Mouse (Mus musculus) CD4-positive, CD25-positive, alpha-beta regulatory T cell, adult 2 months (primary cell): ENCODE measurements around the gene Nav2.

ENCODE experiments used
- DNase-seq: peaks from one replicate; pipeline ENCODE4 v3.0.0-alpha.2; 2012; ENCODE audit warnings: low read depth, low spot score

The Nav2 gene

DNA sequence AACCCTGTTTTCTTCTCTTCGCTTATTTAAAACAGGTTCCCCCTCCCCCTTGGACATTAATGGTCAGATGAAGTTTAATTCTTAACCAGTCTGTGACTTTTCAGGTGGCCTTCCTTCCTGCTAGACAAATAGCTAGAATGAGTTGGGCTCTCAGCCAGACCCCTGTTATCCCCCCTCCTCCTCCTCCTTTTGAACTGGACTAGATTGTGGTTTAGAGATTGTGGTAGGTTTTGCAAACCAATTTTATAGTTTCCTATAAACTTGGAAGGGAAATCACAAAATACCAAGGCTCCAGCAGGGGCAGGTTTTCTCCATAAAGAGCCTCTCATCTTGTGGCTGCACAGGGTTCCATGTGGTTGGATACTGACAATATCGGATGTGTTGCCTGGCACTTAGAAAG, 606.5 kb downstream of the Nav2 start:
- DNase-seq = no peak

DNA sequence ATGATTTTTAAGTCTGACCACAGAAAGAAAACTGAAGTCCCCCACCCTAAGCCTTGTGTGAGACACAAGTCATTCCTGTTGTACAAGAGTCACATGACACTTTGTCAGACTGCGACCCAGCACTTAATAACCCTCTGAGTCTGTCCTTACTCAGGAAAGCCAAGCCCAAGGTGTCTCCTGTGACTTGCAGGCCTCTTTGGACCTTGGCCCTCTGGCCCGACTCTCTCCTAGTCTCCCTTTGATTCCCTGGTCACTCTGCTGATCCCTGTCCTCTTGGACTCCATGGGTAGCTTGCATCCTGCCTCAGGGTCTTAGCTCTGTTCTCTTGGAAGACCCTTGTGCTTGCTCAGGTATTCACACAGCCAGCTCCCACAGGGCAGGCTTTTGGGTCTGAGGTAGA, 612.0 kb downstream of the Nav2 start:
- no peak for DNase-seq

DNA sequence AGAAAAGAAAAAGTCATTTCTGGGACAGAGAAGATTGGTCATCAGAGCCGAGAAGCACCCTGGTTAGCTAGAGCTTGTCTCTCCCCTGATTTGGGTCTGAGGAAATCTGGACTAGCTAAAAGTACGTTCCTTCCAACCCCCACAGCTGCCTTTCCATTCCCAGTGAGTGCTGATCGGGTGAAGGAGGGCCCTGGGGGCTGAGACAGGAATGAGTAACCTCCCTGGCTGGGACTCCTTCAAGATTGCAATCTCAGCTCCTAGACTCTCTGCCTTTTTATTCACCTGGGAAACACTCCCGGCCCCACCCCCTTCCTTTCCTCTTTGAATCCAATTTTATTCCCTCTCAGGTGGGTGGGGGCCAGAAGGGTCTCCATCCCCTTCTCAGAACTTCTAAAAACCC, 612.8 kb downstream of the Nav2 start:
- no peak for DNase-seq

DNA sequence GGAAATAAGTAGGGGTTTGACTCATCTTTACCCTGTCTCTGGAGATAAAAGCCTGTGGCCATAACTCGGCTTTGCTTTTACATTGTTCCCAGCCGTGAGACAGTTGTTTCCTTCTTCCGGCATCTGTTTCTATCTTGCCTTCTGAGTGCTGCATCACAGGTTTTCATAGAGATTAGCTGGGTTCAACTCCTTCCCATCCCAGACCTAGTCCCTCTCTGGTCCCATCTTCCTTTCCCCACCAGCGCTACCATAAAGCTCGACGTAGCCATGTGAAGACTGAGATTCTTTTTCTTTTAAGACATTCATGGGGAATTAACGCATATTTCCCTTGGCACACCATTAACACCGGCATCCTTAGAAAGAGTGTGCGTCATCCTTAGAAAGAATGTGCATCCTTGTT, 613.5 kb downstream of the Nav2 start:
- no peak for DNase-seq

GRCm38 (mm10) chr7:49522411-49523114, 614.0 kb downstream of the Nav2 start:
- DNase-seq = no peak

DNA sequence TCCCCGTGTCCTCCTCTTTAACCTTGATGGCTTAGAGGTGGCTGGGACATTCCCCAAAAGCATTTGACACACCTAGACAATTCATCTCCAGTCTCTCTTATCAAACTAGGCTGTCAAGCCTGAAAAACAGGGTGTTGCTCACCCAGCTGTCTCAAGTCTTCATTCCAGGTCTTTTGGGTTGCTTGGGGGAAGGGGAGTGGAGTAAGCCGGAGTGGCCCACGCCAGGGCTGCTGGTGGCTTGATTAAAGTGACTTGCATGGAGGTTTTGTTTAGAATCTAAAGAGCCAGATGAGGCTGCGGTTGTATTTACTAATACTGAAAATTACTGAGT, 614.6 kb downstream of the Nav2 start:
- DNase-seq = no peak

DNA sequence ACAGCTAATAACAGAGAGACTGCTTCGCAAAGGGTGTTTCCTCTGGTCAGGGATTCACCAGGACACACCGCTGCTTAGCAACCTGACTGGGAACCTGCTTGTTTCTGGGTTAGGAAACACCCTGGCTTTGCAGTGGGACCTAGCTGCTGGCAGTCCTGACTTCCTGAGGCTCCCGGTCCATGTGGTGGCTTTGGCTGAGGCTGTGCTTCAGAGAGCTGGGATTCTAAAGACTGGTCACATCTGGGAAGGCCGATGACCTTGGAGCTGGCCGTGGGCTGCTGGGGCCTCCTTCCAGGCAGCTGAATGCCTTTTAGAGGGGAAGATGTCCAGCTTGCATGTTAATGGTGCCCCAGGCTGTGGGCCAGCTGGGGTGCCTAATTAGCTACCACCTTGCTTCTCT, 615.2 kb downstream of the Nav2 start:
- no peak for DNase-seq

DNA sequence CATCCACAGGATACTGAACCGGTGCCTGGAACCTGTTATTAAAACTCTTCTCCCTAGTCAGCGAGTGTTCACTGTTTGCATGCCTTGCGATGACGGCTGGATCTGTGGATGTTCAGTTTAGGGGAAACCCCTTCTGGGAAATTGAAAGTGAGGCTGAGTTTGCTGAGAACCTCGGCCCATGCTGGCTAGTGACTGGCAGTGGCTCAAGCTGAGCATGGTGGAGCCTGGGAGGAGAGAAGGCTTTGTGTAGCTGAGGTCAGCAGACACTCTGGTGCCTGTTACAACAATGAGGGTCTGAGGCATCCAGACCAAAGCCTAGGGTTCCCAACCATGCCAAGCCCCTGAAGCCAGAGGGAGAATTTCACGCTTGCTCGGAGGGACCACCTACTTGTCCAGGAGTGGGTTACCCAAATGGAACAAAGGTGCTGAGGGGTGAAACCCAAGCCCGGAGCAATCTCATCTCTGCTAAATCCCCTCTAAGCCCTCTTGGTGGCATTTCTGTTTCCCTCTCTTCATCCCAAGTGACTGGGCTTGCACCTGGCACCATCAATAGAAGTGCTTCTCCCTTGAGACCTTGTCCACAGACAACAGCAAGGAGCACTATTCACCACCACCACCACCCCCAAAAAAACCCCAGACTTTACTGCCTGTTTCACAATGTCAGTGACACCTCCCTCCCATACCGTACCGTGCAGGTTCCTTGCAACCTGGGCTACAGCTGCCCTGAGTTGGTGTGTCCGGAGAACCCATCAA, 617.0 kb downstream of the Nav2 start:
- DNase-seq = no peak

DNA sequence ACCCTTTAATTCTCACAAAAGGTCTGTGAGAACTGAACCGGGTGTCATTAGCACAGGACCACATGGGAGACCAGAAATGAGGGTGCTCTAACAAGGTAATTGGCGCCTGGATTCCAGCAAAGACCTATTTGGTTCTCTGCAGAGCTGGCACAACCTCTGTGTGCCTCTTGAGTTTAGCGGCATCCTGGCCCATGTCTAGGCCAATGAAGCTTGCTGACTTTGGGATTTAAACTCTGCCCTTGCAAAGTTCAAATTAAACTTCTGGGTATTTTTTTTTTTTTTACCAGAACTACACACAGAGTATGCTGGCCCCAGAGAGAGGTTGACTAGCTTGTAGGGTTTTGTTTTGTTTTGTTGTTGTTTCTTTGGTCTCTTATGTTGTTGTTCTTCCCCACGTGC, 617.6 kb downstream of the Nav2 start:
- DNase-seq = no peak

DNA sequence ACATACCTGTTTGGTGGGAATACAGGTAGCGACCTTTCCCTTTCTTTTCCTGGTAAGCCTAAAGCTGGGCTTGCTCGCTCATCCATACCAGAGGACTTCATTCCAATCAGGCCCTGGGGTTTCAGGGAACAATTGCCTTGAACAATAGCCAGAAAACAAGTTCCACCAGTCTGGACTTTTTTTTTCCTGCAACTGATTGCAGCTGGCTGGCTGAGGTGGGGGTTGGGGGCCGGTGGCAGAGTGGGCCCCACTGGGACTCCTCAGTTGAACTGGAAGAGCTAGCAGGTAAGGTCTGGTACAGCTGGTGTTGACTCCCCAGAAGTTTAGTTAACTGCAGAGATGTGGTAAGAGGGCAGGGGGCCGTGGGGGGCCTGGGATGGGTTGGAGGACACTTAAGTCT, 619.0 kb downstream of the Nav2 start:
- no peak for DNase-seq

- DNase-seq = no peak
Measured at GRCm38 (mm10) chr7:49527925-49528324, 619.4 kb downstream of the Nav2 start.

DNA sequence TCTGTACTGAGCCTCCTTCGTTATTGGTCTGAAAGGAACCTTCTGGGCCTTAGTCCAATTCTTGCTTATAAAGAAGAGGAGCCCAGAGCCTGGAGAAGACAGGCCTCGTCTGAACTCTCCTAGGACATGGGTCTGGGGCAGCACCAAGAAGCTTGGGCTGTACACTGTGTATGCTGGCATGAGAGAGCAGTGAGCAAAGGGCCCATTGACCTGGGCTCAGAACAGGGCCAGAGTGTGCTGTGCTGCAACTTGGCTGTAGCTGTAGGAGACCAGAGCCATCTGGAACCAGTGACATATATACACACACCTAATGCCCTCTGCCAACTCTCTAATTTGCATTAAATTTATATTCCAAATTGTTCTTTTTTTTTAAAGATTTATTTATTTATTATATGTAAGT, 621.0 kb downstream of the Nav2 start:
- DNase-seq = no peak

DNA sequence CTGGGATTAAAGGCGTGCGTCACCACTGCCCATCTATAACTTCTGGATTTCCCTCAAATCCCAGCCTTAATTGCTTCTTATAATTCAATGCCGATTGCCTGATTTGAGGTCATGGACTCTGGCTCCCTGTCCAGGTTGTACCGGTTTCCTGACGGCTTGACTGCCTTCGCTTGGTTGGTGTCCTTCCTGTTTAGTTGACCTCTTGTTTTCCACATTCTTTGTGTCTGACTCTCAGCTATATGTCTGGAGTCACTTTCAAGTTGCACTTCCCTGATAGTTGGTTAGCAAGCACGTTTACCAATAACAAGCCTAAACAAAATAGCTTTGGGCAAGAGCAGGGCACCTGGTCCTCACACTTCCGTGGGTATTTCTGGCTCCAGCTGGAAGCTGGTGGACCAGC, 625.1 kb downstream of the Nav2 start:
- no peak for DNase-seq

GRCm38 (mm10) chr7:49534208-49534607, 625.7 kb downstream of the Nav2 start:
- no peak for DNase-seq

- no peak for DNase-seq
Measured at GRCm38 (mm10) chr7:49538360-49538759, 629.8 kb downstream of the Nav2 start.

- no peak for DNase-seq
Measured at GRCm38 (mm10) chr7:49540181-49540580, 631.7 kb downstream of the Nav2 start.

GRCm38 (mm10) chr7:49542135-49542534, 633.6 kb downstream of the Nav2 start:
- DNase-seq = no peak

DNA sequence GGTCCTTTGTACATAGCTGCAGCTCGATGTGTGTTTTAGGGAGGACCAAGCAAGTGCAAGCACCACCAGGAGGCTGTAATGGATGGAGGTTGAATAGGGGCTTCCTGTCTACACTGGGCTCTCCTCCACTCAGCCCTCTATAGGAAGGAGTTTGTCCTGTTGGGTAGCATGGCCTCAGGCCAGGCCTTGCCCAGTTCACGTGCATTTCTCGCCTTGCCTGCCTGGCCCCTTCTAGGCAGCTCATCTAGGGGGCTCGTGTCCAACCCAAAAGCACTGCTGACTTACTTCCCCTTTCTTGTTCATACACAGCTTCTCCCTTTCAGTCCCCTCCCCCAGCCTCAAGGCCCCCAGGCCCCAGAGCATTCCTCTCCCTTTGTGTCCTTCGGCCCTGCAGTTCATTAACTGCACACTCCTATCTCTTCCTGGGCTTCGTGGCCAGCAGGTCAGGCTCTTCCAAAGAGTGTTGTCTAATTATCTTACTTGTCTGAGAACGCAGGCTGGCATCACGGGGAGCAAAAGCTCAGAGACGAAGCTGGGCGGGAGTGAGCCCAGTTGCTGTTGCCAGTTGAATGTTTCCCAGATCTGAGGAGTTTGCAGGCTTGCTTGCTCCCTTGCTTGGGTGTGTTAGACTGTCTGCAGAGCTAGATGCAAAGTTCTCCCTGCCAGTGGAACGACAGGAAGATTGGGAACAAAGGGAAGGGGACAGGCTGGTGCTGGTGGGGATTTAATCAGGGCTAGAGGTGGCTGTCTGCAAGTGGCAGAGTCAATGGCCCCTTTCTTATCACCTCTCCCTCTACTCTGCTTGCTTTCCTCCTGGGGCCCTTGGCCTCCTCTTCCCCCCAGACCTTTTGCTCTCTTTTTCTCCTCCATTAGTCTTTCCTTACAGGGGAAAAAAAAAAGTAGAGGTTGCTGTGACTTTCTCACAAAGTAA, 636.5 kb downstream of the Nav2 start:
- DNase-seq = no peak

DNA sequence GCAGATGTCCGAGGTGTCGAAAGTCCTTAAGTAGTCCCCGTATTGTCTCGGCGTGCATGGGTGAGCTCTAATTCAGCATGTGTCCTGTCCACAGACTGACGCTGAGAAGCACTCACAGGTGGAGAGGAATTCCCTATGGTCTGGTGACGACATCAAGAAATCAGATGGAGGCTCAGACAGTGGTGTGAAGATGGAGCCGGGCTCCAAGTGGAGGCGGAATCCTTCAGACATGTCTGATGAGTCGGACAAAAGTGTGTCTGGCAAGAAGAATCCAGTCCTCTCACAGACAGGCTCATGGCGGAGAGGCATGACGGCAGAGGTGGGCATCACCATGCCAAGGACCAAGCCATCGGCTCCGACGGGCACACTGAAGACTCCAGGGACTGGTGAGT, 637.2 kb downstream of the Nav2 start:
- no peak for DNase-seq

GRCm38 (mm10) chr7:49548397-49548796, 639.9 kb downstream of the Nav2 start:
- DNase-seq = no peak

DNA sequence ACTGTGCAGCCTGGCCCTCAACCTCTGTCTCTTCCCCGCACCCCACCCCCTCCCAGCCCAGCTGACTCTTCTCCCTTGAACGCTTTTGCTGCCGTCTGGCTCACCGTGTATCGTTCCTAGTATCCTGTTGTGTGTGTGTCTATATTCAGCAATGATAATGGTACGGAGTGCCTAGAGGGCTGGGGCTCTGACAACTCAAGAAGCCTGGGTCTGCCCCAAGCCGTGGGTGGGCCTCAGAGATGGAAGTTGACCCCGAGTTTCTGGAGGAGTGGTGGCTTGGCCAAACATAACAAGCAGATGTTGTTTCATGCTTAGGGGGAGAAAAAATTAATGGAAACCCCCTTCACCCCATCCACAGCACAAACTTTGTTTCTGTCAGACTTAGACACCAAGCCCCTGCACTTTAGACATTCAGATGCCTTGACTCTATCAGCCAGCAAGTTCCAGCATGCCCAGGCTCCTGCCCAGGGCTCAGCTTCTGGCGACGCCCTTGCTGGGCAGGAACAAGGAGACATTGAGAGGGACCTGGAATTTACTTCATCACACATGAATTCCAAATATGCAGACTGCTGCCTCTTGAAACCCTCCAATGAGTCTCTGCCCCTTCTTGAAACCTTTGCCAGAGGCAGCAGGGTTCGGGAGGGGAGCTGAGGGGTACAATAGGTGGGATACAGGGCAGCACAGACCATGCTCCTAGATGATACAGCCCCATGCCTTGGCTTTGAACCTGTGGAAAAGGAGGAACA, 644.9 kb downstream of the Nav2 start:
- DNase-seq = no peak

- DNase-seq = no peak
Measured at GRCm38 (mm10) chr7:49558240-49558640, 649.7 kb downstream of the Nav2 start.
